Mouse (Mus musculus): Measurements from ENCODE around the gene Gm14326.
"Not testable (repeated sequence)": the region's sequence is repeated elsewhere in the genome, so short reads cannot be mapped to it uniquely, and the experiment has no call there.

The Gm14326 gene

DNA sequence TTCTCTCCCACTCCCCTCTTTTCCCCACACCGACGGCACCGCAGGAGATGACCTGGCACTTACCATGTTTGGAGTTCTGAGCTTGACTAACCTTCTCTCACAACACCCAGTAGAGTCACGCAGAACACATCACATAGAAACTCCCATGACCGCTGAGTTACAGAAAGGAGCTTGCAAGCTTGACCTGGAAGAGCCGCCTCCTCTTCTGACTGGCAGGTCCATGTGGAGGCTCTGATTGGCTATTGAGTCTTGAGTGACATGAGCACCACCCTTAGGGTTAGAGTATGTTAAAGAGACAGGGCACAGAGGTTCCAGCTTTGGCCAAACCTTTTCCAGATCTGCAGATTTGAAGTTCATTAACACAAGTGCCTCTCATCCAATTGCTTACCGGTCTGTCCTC is at the start of gene Gm14326:
TSS of gene Gm14326 (minus strand) at position 153 of the 400 bp plus-strand sequence.
- peak in 1 of 2 experiments; percentile 57 for DNase-seq (ENCODE audit: low spot score in 2 of 2)

DNA sequence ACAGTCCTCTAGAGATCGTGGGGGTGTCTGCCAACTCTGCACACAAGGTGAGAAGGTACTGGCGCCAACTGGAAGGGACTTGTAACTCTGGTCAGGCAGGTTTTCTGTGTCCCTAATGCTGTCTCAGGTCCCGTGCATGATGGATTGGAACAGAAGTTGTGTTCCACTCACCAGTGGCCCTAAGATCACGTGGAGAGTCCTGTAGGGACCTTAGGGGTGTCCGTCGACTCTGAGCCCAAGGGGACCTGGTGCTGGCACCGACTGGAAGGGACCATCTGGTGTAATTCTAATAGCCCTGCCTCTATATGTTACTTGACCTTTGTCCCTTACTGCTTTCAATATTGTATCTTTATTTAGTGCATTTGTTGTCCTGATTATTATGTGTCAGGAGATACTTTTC is 17.7 kb upstream of the Gm14326 start:
- DNase-seq (ENCODE audit: low spot score in 2 of 2) = not testable (repeated sequence)

DNA sequence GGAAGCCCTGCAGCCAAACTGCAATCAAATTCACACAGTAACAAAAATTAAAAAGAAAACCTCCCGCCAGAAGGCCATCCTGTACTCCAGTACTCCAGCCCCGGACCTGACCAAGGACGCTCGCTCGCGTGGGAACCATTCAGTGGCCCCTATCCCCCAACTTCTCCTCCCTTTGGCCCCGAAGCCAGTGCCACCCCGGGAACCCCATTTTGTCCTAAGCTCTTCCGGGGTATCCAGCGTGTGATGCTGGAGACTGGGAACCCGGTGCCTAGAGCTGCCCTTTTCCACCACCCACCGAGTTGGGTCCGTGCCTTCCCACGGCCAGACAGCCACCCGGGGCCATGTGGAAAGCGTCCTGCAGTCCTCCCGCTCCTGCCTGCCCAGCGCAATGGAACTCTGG is 363 bp downstream of the Gm14326 start:
- DNase-seq (ENCODE audit: low spot score in 2 of 2) = peak in 1 of 2 experiments; percentile 3

DNA sequence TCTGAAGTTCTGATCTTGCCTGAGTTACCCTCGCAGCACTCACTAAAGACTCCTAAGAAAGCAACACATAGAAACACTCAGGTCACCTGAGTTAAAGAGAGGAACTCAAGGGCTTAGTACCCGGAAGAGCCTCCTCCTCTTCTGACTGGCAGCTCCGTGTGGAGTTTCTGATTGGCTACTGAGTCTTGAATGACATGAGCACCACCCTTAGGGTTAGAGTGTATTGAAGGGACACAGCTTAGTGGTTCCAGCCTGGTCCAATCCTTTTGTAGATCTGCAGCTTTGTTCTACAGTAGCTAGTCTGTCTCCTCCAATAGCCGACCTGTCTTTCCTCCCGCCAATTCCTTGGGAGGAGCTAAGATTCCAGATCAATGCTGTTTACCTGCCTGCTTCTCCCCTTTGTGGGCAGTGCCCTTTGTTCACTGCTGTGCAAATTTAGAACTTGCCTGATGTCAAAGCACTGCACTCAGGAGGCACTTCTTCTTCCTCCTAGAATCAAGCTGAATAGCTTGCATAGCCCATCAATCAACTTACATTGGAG is 31.5 kb downstream of the Gm14326 start, which contains the start of gene Zfp972:
TSS of gene Zfp972 (minus strand) at position 51 of the 541 bp plus-strand sequence.
- not testable (repeated sequence) for DNase-seq (ENCODE audit: low spot score in 2 of 2)

DNA sequence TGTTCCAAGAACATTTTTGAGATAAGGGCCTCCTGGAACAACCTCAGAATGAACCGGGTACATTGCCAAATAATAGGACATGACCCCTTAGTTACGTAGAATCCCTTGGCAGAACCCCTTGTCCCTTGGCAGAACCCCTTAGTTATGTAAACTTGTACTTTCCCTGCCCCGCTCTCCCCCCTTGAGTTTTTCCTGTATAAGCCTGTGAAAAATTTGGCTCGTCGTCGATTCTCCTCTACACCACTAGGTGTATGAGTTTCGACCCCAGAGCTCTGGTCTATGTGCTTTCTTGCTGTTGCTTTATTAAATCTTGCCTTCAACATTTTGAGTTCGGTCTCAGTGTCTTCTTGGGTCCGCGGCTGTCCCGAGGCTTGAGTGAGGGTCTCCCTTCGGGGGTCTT is 53.8 kb downstream of the Gm14326 start:
- not testable (repeated sequence) for DNase-seq (ENCODE audit: low spot score in 2 of 2)

DNA sequence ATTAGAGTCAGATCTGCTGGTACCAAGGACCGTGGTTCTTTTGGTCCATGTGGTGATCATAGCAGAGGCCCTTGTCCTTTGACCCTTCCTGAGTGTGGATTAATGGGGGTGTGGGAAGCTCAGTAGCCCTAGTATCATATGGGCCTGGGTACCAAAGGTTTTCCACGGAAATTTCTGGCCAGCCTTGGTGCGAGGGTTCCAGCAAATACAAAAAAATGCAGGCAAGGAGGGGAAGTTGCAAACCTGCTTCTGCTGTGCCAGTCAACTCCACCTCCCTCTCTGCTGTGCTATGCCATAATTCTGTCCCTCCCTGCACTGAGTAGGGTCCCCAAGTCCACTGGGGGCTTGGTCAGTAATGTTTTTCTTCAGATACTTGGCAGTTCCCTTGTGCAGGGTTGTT is 58.9 kb downstream of the Gm14326 start:
- DNase-seq (ENCODE audit: low spot score in 2 of 2) = not testable (repeated sequence)

DNA sequence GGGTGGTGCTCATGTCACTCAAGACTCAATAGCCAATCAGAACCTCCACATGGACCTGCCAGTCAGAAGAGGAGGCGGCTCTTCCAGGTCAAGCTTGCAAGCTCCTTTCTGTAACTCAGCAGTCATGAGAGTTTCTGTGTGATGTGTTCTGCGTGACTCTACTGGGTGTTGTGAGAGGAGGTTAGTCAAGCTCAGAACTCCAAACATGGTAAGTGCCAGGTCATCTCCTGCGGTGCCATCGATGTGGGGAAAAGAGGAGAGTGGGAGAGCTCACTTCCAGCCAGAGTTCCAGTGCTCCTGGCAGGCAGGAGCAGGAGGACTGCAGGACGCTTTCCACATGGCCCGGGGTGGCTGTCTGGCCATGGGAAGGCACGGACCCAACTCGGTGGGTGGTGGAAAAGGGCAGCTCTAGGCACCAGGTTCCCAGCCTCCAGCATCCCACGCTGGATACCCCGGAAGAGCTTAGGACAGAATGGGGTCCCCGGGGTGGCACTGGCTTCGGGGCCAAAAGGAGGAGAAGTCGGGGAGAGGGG is 60.0 kb downstream of the Gm14326 start, which contains the start of gene Gm14327:
TSS of gene Gm14327 (plus strand) at position 51 of the 533 bp plus-strand sequence.
- DNase-seq (ENCODE audit: low spot score in 2 of 2) = not testable (repeated sequence)

DNA sequence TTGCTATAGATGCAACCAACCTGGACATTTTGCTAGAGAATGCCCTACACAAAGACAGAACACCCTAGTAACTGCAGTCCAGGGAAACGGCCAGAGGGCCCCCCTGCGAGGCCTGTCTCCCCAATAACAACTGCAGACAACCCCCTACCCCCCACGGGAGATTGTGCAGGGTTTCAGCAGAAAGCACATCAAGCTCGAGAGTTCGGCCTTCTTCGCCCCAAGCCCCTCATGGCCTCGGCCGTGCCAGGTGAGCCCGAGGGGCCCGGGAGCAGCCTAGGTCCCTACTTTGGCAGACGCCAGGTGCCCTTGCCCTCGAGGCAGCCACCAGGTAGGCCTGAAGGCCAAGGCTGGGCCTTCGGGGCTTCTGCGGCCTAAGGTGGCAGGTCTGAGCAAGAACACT is 69.4 kb downstream of the Gm14326 start:
- DNase-seq (ENCODE audit: low spot score in 2 of 2) = not testable (repeated sequence)

All from cerebellum, postnatal 4 days (tissue).